Mouse (Mus musculus): Measurements from ENCODE around the gene Panx2.

Panx2 gene

GRCm38 (mm10) chr15:89074613-89075477, 15.3 kb downstream of the Panx2 start, which contains the start of gene Trabd:
TSS of gene Trabd (plus strand) at chr15:89075124.
- DNase-seq (ENCODE audit: low read depth, low spot score): no peak

DNA sequence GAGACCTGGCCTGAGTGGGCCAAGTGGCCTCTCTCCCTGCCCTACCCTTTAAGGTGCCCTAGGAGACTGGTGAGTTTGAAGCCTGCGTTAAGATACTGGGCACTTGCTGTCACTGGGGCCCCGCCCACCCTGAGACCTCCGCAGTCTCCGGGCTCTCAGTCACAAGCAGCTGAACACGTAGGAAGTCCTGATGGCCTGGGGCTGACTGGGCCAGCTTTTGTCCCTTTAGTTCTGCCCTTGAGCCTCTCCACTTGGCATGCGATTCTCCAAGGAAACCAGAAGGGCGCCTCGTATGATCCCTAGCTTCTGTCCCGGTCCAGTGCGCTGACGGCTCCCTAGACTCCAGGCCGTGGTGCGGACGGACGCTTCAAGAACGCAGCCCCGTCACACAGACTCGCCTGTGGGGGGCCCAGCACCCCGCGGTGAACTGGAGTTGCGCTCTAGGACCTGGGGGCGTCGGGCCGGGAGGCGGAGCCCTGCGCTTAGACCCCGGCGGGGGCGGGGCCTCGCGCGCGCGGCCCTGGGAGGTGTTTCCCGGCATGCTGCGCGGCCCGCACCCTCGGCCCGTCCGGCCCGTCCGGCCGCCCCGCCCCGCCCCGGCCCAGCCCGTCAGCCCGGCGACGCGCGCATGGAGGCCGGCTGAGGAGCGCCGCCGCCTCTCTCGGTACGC, 16.1 kb downstream of the Panx2 start:
- DNase-seq (ENCODE audit: low read depth, low spot score): no peak

GRCm38 (mm10) chr15:89076156-89076731, 16.7 kb downstream of the Panx2 start:
- no peak for DNase-seq (ENCODE audit: low read depth, low spot score)

DNA sequence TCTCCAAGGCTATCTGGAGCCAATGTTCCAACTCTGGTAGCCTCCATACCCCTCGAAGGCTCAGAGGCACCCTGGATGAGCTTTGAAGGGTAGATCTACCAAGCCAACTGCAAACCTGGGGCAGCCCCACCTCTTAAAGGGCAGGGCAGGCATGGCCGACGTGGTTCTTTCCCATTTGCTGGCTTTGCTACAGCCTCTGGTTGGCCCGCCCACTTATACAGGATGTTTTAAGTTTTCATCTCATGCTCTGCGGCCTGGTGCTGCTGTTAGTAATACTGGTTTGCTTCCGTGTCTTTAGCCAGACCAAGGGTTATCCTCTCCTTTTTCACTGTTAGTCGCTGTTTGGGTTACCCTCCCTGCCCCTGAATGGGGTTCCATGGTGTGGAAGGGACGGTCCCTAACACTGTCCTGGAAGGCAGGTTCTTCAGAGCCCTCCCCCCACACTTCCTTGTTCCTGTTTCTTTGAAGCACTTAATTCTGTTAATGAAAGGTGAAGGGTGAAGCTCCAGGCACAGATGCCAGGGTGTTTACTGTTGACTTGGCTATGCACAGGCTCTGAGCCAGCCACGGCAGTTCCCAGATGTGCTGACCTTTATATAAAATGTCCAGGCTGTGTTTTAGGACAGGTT, 18.8 kb downstream of the Panx2 start:
- no peak for DNase-seq (ENCODE audit: low read depth, low spot score)

DNA sequence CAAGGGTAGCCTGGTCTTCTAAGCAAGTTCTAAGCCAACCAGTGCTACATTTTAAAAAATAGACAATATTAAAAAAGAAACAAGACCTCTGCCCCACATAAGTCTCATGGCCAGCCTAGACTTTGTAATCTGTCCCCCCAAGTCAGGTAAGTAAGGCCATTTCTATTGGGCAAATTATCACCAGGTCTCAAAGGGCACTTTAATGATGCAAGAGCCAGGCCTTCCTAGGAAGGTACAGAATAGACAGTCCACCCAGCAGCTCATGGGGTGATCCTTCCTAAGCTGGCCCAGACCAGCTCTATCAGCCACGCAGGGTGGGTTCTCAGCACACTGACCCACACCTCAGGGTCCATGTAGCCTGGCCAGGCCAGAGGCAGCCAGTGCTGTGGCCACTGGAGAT, 24.4 kb downstream of the Panx2 start:
- DNase-seq (ENCODE audit: low read depth, low spot score): no peak

- no peak for DNase-seq (ENCODE audit: low read depth, low spot score)
Observed at GRCm38 (mm10) chr15:89084826-89085225, 25.3 kb downstream of the Panx2 start.

- no peak for DNase-seq (ENCODE audit: low read depth, low spot score)
Observed at GRCm38 (mm10) chr15:89088607-89089247, 29.2 kb downstream of the Panx2 start, which contains the start of gene Selenoo. TSS of gene Selenoo (plus strand) at chr15:89089084.

- no peak for DNase-seq (ENCODE audit: low read depth, low spot score)
Observed at GRCm38 (mm10) chr15:89089248-89090051, 29.9 kb downstream of the Panx2 start.

- DNase-seq (ENCODE audit: low read depth, low spot score): no peak
Observed at GRCm38 (mm10) chr15:89090662-89091061, 31.1 kb downstream of the Panx2 start.

- no peak for DNase-seq (ENCODE audit: low read depth, low spot score)
Observed at GRCm38 (mm10) chr15:89092181-89092580, 32.6 kb downstream of the Panx2 start.

- DNase-seq (ENCODE audit: low read depth, low spot score): no peak
Observed at GRCm38 (mm10) chr15:89097450-89097849, 37.9 kb downstream of the Panx2 start.

- DNase-seq (ENCODE audit: low read depth, low spot score): no peak
Observed at GRCm38 (mm10) chr15:89098616-89099015, 39.1 kb downstream of the Panx2 start.

DNA sequence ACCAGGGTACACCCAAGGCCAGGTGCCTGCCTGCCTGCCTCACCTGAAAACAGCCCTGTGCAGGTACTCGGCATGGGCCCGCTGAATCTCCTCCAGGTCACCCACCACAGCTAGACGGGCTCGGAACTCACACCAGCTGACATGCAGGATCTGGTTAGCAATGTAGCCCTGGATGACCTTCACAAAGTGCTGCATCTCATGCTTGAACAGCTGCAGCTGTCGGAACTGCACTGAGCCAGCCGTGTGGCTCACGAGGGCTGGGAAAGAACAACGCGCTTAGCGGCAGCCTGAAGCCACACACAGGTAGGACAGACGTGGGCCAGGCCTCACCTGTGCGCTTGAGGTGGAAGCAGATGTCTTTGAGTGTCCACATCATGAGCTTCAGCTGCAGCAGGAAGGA, 41.3 kb downstream of the Panx2 start:
- no peak for DNase-seq (ENCODE audit: low read depth, low spot score)

- no peak for DNase-seq (ENCODE audit: low read depth, low spot score)
Observed at GRCm38 (mm10) chr15:89102646-89103045, 43.1 kb downstream of the Panx2 start.

DNA sequence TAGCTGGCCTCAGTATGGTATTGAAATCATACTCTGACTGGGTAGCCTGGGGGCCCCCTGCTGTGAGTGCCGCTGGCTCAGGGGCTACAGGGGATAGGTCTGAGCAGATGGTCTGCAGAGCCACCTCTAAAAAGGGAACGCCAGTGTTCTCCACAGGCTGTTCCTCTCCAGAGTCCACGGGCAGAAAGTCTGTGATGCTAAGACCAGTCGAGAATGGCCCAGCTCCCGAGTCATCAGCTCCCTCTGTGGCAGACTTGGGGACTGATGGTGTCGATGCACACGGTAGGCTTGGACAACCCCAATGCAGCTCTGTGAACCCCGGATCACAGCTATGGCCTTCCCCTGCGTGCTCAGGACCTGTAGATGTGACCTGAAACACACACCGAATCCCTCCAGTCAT, 44.4 kb downstream of the Panx2 start:
- DNase-seq (ENCODE audit: low read depth, low spot score): no peak

DNA sequence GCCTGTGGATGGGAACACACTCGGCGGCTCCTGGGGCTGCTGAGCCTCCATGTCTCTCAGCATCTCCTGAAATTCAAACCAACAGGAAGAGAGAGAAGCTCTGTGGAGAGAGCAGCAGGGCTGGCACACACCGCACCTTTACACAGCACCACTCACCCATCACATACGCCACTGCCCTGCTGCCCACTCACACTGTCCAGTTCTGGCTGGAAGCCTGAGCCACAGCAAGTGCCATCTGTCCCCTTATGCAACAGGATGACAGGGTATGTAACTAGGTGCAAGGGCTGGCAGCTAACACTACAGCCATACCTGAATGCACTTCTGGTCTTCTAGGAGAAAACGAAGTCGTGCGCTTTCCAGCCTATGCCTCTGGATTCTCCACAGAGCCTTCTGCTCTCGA, 44.9 kb downstream of the Panx2 start:
- DNase-seq (ENCODE audit: low read depth, low spot score): no peak

- no peak for DNase-seq (ENCODE audit: low read depth, low spot score)
Observed at GRCm38 (mm10) chr15:89106073-89106472, 46.5 kb downstream of the Panx2 start.

- no peak for DNase-seq (ENCODE audit: low read depth, low spot score)
Observed at GRCm38 (mm10) chr15:89106976-89107375, 47.4 kb downstream of the Panx2 start.

DNA sequence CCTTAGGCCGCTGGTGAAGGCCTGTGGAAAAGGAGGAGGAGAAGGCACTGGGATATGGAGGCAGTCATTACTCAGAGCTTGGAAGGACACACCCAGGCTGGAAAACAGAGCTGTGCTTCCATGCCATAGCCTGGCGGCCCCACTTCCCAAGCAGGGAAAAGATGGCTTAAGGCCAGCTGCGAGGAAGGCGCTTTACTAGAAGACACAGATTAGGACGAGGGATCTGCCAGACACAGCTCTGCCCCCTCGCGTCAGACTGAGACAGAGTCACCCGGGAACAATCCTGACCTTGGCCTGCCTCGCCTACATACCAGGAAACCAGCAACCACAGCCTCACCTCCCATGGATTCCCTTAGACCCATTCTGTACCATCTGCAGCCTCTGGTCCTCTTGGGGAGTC, 50.6 kb downstream of the Panx2 start:
- no peak for DNase-seq (ENCODE audit: low read depth, low spot score)

DNA sequence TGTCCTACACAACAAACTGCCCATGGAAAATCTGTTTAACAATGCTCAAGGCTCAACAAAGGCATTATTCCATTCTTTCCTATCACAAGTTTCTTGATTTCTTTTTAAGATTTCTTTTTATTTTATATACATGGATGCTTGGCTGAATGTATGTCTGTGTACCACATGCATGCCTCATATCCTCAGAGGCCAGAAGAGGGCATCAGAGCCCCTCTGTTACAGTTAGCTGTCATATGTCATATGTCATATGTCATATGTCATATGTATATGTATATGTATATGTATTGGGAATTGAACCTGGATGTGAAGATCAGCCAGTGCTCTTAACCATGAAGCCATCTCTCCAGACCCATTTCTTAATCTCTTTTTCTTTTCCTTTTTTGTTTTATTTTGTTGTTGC, 58.5 kb downstream of the Panx2 start:
- DNase-seq (ENCODE audit: low read depth, low spot score): no peak

Measured in WW6 (cell line).